Mouse (Mus musculus) brain, embryonic 14.5 days (tissue): ENCODE data around the gene Eif2s1.

Experiments used
- CTCF ChIP-seq: fragments of 200-500 bp; IDR thresholded peaks from 2 replicates; pipeline ENCODE4 v1.5.1; 2012; ENCODE audit warnings: inconsistent platforms, mild to moderate bottlenecking, moderate library complexity, borderline replicate concordance; ENCODE audit not compliant: insufficient read depth, insufficient read length; ENCODE audit errors: extremely low read depth
- POLR2A ChIP-seq: fragments of 200-500 bp; IDR thresholded peaks from 2 replicates; pipeline ENCODE4 v1.6.1; 2012; ENCODE audit warnings: mild to moderate bottlenecking, inconsistent platforms, borderline replicate concordance; ENCODE audit not compliant: poor library complexity, insufficient read depth, insufficient read length, severe bottlenecking; ENCODE audit errors: extremely low read depth

- no peak for TF ChIP-seq POLR2A
- TF ChIP-seq CTCF: no peak
These were observed 41.7 kb downstream of the Eif2s1 start for GRCm38 (mm10) chr12:78903313-78903712.
